Mouse (Mus musculus) liver, adult 2 months (tissue): Measurements from ENCODE around the gene Parp4.

Experiments used
- CTCF ChIP-seq: fragments of 200-500 bp; IDR thresholded peaks from 2 replicates; pipeline ENCODE4 v1.5.1; 2011; ENCODE audit warnings: low read depth, low read length, control low read depth
- POLR2A ChIP-seq: fragments of 200-500 bp; IDR thresholded peaks from 2 replicates; pipeline ENCODE4 v1.6.1; 2011; ENCODE audit warnings: low read length, control low read depth; ENCODE audit not compliant: insufficient read depth; ENCODE audit errors: extremely low read depth

- TF ChIP-seq CTCF = no peak
- TF ChIP-seq POLR2A = no peak
These were observed 91.5 kb downstream of the Parp4 start for GRCm38 (mm10) chr14:56666909-56667308.
